Mouse (Mus musculus) erythroblast, embryonic 14.5 days (primary cell): ENCODE measurements around the gene Med25. TPM values are rescaled to one million over a fixed set of nuclear protein-coding genes. Genes with fewer than 3 reads are reported as not detected.
A peak's percentile ranks its signal among the peaks of the same experiment; 100 is the strongest.

ENCODE experiments used
- H3K27me3 ChIP-seq: 2 replicates; pipeline ENCODE4 v1.6.1; 2012; ENCODE audit warnings: inconsistent platforms; ENCODE audit not compliant: control insufficient read depth
- H3K36me3 ChIP-seq: 2 replicates; pipeline ENCODE4 v1.6.1; 2012; ENCODE audit warnings: mild to moderate bottlenecking, inconsistent platforms; ENCODE audit not compliant: control insufficient read depth
- H3K4me1 ChIP-seq: 2 replicates; pipeline ENCODE4 v1.6.1; 2012; ENCODE audit warnings: inconsistent platforms; ENCODE audit not compliant: control insufficient read depth
- H3K4me3 ChIP-seq: replicated peaks from 2 replicates; pipeline ENCODE3; 2012; ENCODE audit warnings: moderate library complexity, mild to moderate bottlenecking, inconsistent platforms
- H3K9me3 ChIP-seq: 2 replicates; pipeline ENCODE4 v1.6.1; 2012; ENCODE audit warnings: low read length, inconsistent platforms, mixed read lengths; ENCODE audit not compliant: control insufficient read depth
- GATA1 ChIP-seq: IDR thresholded peaks from 2 replicates; pipeline ENCODE4 v1.6.1; 2012; ENCODE audit warnings: low read length, inconsistent platforms, mixed read lengths
- TAL1 ChIP-seq: IDR thresholded peaks from 3 replicates; pipeline ENCODE4 v1.6.1; 2012; ENCODE audit warnings: low read length, inconsistent platforms, mixed read lengths
- polyA plus RNA-seq: library from polyadenylated mRNA; stranded (reverse); fragments of >175 nt; gene quantifications from 2 replicates; pipeline ENCODE4 v1.2.3, GENCODE M21; 2012

Med25 gene
- polyA plus RNA-seq, 1 experiment, result 51.9 TPM

DNA sequence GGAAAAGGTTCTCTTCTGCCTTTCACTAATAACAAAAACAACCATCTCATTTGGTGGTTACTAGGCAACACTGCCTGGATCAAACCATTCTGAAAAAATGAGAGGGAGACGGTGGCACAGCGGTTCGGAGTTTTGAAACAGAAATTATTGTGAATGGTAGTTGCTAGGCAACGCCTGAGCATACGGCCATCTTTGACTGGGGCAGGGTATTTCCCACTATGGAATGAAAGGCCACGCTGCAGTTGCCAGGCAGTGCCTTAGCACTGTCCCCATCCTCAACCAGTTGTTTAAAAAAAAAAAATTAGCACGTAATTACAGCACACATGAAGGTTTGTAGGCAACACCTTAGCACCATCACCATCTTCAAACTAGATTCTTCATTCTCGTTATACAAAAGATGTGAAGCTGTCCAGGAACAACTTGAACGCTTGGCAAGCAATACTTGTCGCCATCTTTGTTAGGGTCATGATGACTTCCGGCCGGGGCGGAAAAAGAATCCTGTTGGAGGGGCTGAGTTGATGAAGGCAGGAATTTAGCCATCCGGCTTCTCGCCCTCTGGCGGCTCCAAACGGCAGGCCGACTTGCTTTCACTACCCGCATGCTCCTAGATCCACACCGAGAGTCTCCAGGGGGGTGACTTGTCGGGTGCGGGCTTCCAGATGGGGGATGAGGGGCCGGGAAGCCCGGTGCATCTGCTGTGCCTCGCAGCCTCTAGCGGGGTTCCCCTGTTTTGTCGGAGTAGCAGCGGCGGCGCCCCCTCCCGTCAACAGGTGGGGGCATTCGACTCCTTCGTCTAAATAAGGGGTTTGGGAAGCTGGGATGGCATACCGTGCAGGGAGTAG lies 3.3 kb upstream of the Med25 start, which contains the start of gene Fuz:
Gene Fuz (plus strand): TSS at position 487 of the 842 bp plus-strand sequence.
- Histone ChIP-seq H3K36me3 (peaks cover 36% of the 10 kb centered on the region), H3K27me3 (no peaks in the 10 kb centered on the region), H3K9me3 (no peaks in the 10 kb centered on the region), H3K4me3 (peak within 1 kb of the TSS; percentile 70), H3K4me1 (peaks cover 83% of the 10 kb centered on the region)
- TF ChIP-seq TAL1, result no peak
- no peak for TF ChIP-seq GATA1

DNA sequence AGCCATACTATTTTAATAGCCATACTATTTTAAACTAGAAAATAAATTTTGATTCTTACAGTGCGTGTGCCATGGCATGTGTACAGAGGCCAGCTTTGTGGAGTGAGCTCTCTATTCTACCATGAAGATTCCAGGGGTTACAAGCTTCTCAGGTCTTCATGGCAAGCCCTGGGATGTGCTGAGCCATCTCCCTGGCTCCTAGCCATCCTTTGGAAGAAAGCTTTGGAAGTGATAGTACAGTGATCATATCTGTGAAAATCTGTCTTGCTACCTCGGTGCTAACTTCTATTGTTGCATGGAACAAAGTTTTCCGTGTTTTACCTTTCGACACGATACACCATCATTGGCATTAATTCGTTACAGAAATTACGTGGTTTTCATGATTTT lies 2.7 kb upstream of the Med25 start:
- peaks cover 83% of the 10 kb centered on the region for H3K4me1 ChIP-seq
- no peak for TF ChIP-seq GATA1
- TF ChIP-seq TAL1, result no peak
- H3K36me3 ChIP-seq, result peaks cover 36% of the 10 kb centered on the region
- H3K27me3 ChIP-seq, result no peaks in the 10 kb centered on the region
- no peaks in the 10 kb centered on the region for H3K9me3 ChIP-seq
- peak overlapping the region; percentile 70 for H3K4me3 ChIP-seq

DNA sequence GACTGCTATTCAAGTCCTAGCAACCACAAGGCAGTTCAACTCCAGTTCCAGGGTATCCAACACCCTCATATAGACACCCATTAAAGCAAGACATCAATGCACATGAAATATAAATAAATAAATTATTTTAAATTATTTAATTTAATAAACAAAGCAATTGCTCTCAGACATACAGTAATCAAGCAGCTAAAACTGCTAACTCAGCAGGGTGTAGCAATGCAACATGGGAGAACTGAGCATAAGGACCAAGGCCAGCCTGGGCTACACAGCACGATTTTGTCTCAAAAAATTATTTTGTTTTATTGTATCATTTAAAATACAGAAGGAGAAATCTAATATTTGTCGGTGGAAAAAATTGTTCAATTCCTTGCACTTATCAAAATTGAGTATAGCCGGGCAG lies 1.7 kb upstream of the Med25 start:
- Histone ChIP-seq H3K4me3 (no peak overlapping the region), H3K9me3 (no peaks in the 10 kb centered on the region), H3K27me3 (no peaks in the 10 kb centered on the region), H3K36me3 (peaks cover 32% of the 10 kb centered on the region), H3K4me1 (peaks cover 75% of the 10 kb centered on the region)
- TF ChIP-seq GATA1 (no peak), TAL1 (no peak)

DNA sequence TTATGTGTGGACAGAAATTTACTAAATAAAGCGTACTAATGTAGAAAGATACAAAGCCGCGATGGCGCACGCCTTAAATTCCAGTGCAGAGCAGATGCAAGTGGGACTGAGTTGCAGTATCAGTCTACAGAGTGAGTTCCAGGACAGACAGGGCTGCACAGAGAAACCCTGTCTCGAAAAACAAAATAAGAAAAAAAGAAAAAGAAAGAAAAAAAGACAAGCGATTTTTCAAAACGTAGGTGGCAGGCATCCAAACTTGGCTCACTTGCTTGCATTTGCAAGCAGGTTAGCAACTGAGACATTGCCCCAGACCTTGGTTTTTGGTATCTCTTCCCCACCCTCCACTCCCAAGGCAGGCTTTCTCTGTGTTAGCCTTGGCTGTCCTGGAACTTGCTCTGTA lies 685 bp upstream of the Med25 start:
- peaks cover 75% of the 10 kb centered on the region for H3K4me1 ChIP-seq
- H3K9me3 ChIP-seq, result no peaks in the 10 kb centered on the region
- TF ChIP-seq GATA1 (no peak), TAL1 (no peak)
- no peaks in the 10 kb centered on the region for H3K27me3 ChIP-seq
- peak overlapping the region; percentile 88 for H3K4me3 ChIP-seq
- H3K36me3 ChIP-seq, result peaks cover 32% of the 10 kb centered on the region

DNA sequence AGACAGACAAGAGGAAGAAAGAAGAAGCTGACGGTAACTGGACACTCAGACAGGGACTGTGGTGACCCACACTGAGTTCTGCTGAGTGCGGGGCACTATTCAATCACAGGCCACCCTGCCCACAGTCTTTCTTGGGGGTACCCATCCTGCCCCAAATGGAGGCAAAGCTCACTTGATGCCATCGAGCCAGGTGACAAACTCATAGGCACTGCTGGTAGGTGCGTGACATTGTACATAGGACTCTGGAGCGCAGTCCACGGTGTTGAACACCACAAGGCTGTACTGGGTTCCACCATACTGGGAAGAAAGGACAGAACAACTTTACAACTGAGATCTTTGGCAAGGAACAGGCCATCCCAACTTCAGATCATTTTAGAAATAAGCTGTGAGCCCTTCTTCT lies 901 bp downstream of the Med25 start:
- Histone ChIP-seq H3K4me1 (peaks cover 62% of the 10 kb centered on the region), H3K9me3 (no peaks in the 10 kb centered on the region)

DNA sequence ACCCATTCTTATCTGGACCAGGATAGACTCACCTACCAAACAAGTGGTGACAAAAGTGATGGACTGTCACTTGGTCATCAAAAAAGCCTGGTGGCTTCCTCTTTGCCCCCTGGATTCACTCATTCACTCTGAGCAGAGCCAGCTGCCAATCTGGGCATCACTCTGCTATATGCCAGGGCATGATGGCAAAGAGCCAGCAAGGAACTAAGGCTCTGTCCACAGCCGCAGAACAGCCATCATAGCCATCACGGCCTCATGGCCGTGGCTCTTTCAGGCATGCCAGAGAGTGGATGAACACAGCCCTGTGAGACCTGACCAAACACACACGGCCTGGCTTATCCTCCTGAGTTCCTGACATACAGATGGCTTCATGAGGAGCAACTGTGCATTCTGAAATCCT lies 1.8 kb downstream of the Med25 start:
- H3K4me3 ChIP-seq, result peak overlapping the region; percentile 88
- no peaks in the 10 kb centered on the region for H3K27me3 ChIP-seq
- no peak for TF ChIP-seq GATA1
- TF ChIP-seq TAL1, result no peak
- H3K36me3 ChIP-seq, result peaks cover 44% of the 10 kb centered on the region
- no peaks in the 10 kb centered on the region for H3K9me3 ChIP-seq
- peaks cover 53% of the 10 kb centered on the region for H3K4me1 ChIP-seq

More for the DNA sequence above, 901 bp downstream of the Med25 start:
- H3K27me3 ChIP-seq, result no peaks in the 10 kb centered on the region
- H3K4me3 ChIP-seq, result peak overlapping the region; percentile 88
- no peak for TF ChIP-seq TAL1
- no peak for TF ChIP-seq GATA1
- peaks cover 36% of the 10 kb centered on the region for H3K36me3 ChIP-seq

DNA sequence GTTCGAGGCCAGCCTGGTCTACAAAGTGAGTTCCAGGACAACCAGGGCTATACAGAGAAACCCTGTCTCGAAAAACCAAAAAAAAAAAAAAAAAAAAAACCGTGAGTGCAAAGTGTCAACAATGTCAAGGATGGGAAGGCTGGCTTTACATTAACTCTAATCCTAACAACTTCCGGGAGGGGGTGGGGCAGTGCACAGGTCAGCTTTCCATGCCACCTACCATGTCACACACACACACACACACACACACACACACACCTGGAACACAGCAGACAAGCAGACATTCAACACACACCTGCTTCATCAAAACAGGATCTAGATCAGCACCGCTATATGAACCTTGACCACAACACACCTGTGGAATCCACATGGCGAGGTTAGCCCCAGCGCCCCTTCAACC lies 2.3 kb downstream of the Med25 start:
- no peak overlapping the region for H3K4me3 ChIP-seq
- peaks cover 50% of the 10 kb centered on the region for H3K36me3 ChIP-seq
- no peaks in the 10 kb centered on the region for H3K9me3 ChIP-seq
- H3K27me3 ChIP-seq, result no peaks in the 10 kb centered on the region
- H3K4me1 ChIP-seq, result peaks cover 47% of the 10 kb centered on the region
- TF ChIP-seq GATA1 (no peak), TAL1 (no peak)

DNA sequence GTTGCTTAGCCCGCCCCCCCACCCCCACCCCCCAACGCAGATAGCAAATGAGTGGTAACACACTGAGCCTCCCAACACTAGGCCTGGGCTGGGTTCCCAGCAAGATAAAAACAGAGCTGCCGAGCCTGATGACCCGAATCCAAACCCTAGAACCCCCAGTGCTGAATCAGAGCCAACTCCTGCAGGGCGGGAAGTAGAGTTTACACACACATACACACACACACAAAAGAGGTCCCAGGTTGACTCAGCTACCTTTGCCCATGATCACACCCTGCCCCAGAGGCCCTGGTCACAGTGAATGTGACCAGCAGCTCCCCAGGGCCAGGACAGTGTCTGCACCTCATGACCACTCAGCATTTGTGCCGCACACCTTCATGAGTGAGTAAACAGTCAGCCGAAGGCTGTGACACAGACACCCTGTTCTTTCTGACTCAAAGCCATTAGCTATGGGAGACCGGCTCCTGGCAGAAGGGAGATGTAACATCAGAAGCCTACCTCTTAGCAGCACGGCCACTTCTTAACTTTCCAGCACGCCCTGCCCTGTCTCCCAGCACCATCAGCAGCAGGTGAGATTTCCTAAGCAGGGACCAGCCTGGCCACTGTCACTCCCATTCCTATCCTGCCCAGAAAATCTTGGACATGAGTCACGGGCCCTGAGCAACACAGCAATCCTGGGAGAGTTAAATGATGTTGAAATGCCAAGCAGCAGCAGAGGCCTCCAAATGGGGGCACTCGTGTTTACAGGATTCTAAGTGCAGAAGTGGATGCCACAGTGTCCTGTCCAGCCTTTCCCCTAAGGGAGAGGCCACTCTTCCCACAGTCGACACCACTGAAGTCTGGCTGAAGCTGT lies 4.0 kb downstream of the Med25 start:
- TF ChIP-seq GATA1 (no peak), TAL1 (no peak)
- Histone ChIP-seq H3K4me3 (no peak overlapping the region), H3K4me1 (peaks cover 39% of the 10 kb centered on the region), H3K36me3 (peaks cover 64% of the 10 kb centered on the region), H3K27me3 (no peaks in the 10 kb centered on the region), H3K9me3 (no peaks in the 10 kb centered on the region)

DNA sequence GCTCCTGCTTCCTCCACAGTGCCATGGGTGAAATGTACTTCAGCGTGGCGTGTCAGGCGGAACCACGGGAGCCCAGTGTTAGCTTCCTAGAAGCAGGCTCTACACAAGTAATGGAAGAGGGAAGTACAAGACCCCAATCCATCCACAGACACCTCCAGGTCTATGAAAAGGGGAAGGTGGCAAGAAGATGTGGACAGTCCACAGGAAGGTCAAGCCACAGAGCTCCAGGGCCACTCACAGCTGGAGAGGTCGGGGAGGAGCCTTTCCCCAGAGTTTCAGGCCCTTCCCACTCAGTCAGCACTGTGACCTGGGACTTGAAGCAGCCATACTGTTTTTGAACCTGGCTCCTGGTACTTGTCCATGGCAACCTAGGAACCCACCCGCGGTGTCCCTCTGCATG lies 5.5 kb downstream of the Med25 start:
- no peaks in the 10 kb centered on the region for H3K9me3 ChIP-seq
- H3K27me3 ChIP-seq, result no peaks in the 10 kb centered on the region
- TF ChIP-seq GATA1, result no peak
- no peak for TF ChIP-seq TAL1
- peaks cover 37% of the 10 kb centered on the region for H3K4me1 ChIP-seq
- peaks cover 79% of the 10 kb centered on the region for H3K36me3 ChIP-seq
- no peak overlapping the region for H3K4me3 ChIP-seq
